Mouse (Mus musculus) lung, embryonic 16.5 days (tissue): Measurements from ENCODE around the gene Slc22a22. TPM values are rescaled to one million over a fixed set of nuclear protein-coding genes. Genes with fewer than 3 reads are reported as not detected.

ENCODE experiments used
- ATAC-seq: fragments of 200-750 bp; cut with Nextera tagmentation; 2 replicates; pipeline ENCODE4 v1.8.0; 2017; ENCODE audit warnings: low read depth, mild to moderate bottlenecking, moderate library complexity
- H3K27ac ChIP-seq: fragments of 300-500 bp; sonication (generic); 2 replicates; pipeline ENCODE4 v1.5.1; 2014; ENCODE audit warnings: mild to moderate bottlenecking, control low read depth, low read length
- H3K27me3 ChIP-seq: fragments of 300-500 bp; sonication (generic); 2 replicates; pipeline ENCODE4 v1.6.1; 2014; ENCODE audit warnings: low read depth, low read length, mixed read lengths; ENCODE audit not compliant: control insufficient read depth, insufficient read depth
- H3K36me3 ChIP-seq: fragments of 300-500 bp; sonication (generic); 2 replicates; pipeline ENCODE4 v1.6.1; 2014; ENCODE audit warnings: low read length; ENCODE audit not compliant: control insufficient read depth, insufficient read depth
- H3K4me1 ChIP-seq: fragments of 300-500 bp; sonication (generic); replicated peaks from 2 replicates; pipeline ENCODE4 v1.6.1; 2014; ENCODE audit warnings: low read length, mixed read lengths; ENCODE audit not compliant: control insufficient read depth, insufficient read depth
- H3K4me2 ChIP-seq: fragments of 300-500 bp; sonication (generic); 2 replicates; pipeline ENCODE4 v1.6.1; 2014; ENCODE audit warnings: low read depth, low read length, control low read depth
- H3K4me3 ChIP-seq: fragments of 300-500 bp; sonication (generic); 2 replicates; pipeline ENCODE4 v1.5.1; 2014; ENCODE audit warnings: mild to moderate bottlenecking, low read length, control low read depth
- H3K9ac ChIP-seq: fragments of 300-500 bp; sonication (generic); 2 replicates; pipeline ENCODE4 v1.6.1; 2014; ENCODE audit warnings: low read length, control low read depth
- H3K9me3 ChIP-seq: fragments of 300-500 bp; sonication (generic); 2 replicates; pipeline ENCODE4 v1.6.1; 2016; ENCODE audit warnings: low read length; ENCODE audit not compliant: control insufficient read depth
- WGBS: fragments of 180-500 bp; shearing (Covaris S2); extraction: QIAGEN DNeasy Blood & Tissue Kit; methylation state at CpG from one replicate; pipeline ENCODE4 v1.1.7; 2014; 5-methylcytosine and 5-hydroxymethylcytosine counted together
- polyA plus RNA-seq: library from polyadenylated mRNA; unstranded; fragments of >200 nt; fragmentation: Nextera tagmentation; extraction: Ambion mirVana; gene quantifications from 2 replicates; pipeline ENCODE4 v1.2.1, GENCODE M21; 2015

Slc22a22 gene
- polyA plus RNA-seq: not detected in 2 replicates

- H3K4me3 ChIP-seq: no peak within 1 kb of the TSS
- H3K36me3 ChIP-seq: no peaks in the 10 kb centered on the region
- no peaks in the 10 kb centered on the region for H3K9me3 ChIP-seq
- no peaks in the 10 kb centered on the region for H3K27me3 ChIP-seq
- no peak for ATAC-seq
- no peaks in the 10 kb centered on the region for H3K4me1 ChIP-seq
- no peak within 1 kb of the TSS for H3K9ac ChIP-seq
- H3K27ac ChIP-seq: no peak within 1 kb of the TSS
- WGBS: 33% methylated on average over 2 of the region's 2 CpGs
- no peak within 1 kb of the TSS for H3K4me2 ChIP-seq
These were observed at the start of gene Slc22a22 for GRCm38 (mm10) chr15:57477525-57477924. Slc22a22 (minus strand) TSS chr15:57477625.

GRCm38 (mm10) chr15:57523510-57524298 is 46.3 kb upstream of the Slc22a22 start:
- H3K4me2 ChIP-seq: no peak overlapping the region
- H3K36me3 ChIP-seq: no peaks in the 10 kb centered on the region
- no peak overlapping the region for H3K27ac ChIP-seq
- no peaks in the 10 kb centered on the region for H3K9me3 ChIP-seq
- no peak overlapping the region for H3K4me3 ChIP-seq
- WGBS: 72% methylated on average over 10 of the region's 10 CpGs
- H3K4me1 ChIP-seq: no peaks in the 10 kb centered on the region
- no peaks in the 10 kb centered on the region for H3K27me3 ChIP-seq
- H3K9ac ChIP-seq: no peak overlapping the region
- ATAC-seq: no peak

DNA sequence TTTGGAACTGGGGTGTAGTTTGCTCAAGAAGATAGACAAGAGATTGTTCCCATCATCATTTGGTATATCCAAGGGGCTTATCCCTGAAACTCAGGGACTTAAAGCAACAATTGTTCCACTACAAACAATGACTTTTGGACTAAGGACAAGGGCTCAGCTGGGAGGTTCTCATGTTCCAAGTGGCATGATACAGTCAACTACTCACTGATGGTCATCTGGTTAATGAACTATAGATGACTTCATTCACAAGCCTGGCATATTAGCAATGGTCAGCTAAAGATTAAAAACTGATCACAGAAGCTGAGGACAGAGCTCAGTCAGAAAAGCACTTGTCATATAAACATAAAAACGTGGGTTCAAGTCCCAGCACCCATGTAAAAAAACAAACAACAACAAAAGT is 44.7 kb upstream of the Slc22a22 start:
- Histone ChIP-seq H3K4me2 (no peak overlapping the region), H3K27me3 (no peaks in the 10 kb centered on the region), H3K9ac (no peak overlapping the region), H3K4me1 (no peaks in the 10 kb centered on the region), H3K27ac (no peak overlapping the region), H3K9me3 (no peaks in the 10 kb centered on the region), H3K36me3 (no peaks in the 10 kb centered on the region), H3K4me3 (no peak overlapping the region)
- 42% methylated on average over 1 of the region's 1 CpGs for WGBS
- no peak for ATAC-seq

DNA sequence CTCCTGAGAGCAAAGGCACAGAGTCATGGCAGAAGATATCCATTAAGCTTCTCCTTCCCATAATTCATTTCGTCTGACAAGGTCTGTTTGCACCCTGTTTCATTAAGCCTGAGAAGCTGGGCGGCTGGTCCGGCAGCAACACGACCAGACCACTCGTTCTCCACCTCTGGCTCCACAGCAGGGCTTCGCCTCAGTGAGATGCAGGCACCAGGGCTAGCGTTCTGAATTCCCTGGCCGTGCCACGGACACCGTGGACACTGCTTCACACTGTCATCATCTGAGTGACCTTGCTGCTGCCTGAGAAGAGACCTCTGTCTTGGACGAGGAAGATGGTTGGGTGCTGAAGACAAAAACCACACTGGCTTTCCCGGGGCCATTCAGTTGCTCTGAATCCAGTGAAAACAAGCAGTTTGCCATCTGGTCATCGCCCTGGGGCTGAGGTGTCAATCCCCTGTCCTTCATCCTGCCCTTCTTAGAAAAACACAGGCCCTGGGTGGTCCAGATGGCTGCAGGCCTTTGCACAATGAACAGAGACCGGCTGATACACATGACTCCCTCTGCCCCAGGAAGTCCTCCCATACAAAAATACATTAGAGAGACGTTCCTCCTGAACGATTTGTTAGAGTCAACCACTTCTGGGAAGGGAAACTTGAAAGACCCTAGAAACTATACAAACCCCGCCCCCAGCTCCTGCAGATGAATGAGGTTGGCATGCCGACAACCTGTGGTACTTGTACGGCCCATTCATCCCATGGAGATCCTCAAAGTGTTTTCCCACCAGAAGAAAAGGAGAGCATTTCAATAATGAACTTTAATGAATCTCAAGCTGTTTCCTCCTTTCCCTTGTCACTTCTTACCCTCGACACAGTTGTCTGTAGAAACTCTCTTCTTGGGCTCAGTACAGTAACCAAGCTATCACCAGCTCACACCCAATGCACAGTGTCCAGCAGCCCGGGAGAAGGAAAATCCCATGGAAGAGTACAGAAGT is 32.1 kb upstream of the Slc22a22 start:
- Histone ChIP-seq H3K4me3 (no peak overlapping the region), H3K9ac (no peak overlapping the region), H3K4me1 (peaks cover 7% of the 10 kb centered on the region), H3K27me3 (no peaks in the 10 kb centered on the region), H3K4me2 (no peak overlapping the region), H3K27ac (no peak overlapping the region), H3K9me3 (no peaks in the 10 kb centered on the region), H3K36me3 (no peaks in the 10 kb centered on the region)
- 24% methylated on average over 21 of the region's 21 CpGs for WGBS
- peak; percentile 73 for ATAC-seq

- Histone ChIP-seq H3K9me3 (no peaks in the 10 kb centered on the region), H3K4me1 (peaks cover 10% of the 10 kb centered on the region), H3K4me3 (no peak overlapping the region), H3K36me3 (no peaks in the 10 kb centered on the region), H3K27me3 (no peaks in the 10 kb centered on the region), H3K9ac (no peak overlapping the region), H3K27ac (no peak overlapping the region), H3K4me2 (no peak overlapping the region)
- 46% methylated on average over 11 of the region's 11 CpGs for WGBS
- ATAC-seq: peak; percentile 73
These were observed 31.1 kb upstream of the Slc22a22 start for GRCm38 (mm10) chr15:57508242-57509184.

DNA sequence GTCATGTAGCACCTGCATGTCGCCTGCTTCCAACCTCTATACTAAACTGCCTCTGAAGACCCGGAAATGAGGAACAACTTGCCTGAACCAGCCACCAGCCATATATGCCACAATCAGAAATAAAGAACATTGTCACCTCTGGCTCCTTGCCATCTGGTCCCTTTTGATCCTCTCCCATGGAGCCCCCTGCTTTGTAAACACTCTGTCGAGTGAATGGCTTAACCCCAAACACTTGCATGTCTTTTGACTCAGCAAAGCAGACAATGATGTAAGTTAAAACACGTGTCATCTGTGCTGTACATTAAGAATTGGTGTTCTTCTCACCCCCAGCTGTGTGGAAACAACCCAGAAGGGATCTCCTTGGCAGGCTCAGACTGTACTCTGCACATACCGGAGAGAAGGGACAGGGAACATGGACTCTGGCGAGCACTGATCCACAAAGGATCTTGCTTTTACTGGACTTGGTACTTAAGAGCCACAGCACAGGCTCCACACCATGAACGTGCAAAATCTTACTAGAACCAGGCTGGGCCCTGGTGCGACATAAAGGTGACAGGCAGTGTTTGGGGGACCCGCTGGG is 26.8 kb upstream of the Slc22a22 start:
- H3K27me3 ChIP-seq: no peaks in the 10 kb centered on the region
- no peak overlapping the region for H3K9ac ChIP-seq
- peak; percentile 74 for ATAC-seq
- H3K36me3 ChIP-seq: no peaks in the 10 kb centered on the region
- WGBS: 27% methylated on average over 9 of the region's 9 CpGs
- no peak overlapping the region for H3K27ac ChIP-seq
- H3K4me2 ChIP-seq: no peak overlapping the region
- H3K4me1 ChIP-seq: peaks cover 7% of the 10 kb centered on the region
- H3K4me3 ChIP-seq: no peak overlapping the region
- H3K9me3 ChIP-seq: no peaks in the 10 kb centered on the region

GRCm38 (mm10) chr15:57503656-57504055 is 26.2 kb upstream of the Slc22a22 start:
- no peaks in the 10 kb centered on the region for H3K27me3 ChIP-seq
- H3K9ac ChIP-seq: no peak overlapping the region
- H3K4me2 ChIP-seq: no peak overlapping the region
- H3K4me3 ChIP-seq: no peak overlapping the region
- ATAC-seq: no peak
- peaks cover 5% of the 10 kb centered on the region for H3K4me1 ChIP-seq
- 59% methylated on average over 3 of the region's 3 CpGs for WGBS
- no peak overlapping the region for H3K27ac ChIP-seq
- H3K9me3 ChIP-seq: no peaks in the 10 kb centered on the region
- H3K36me3 ChIP-seq: no peaks in the 10 kb centered on the region

GRCm38 (mm10) chr15:57501559-57501958 is 24.1 kb upstream of the Slc22a22 start:
- no peak overlapping the region for H3K4me3 ChIP-seq
- H3K9me3 ChIP-seq: no peaks in the 10 kb centered on the region
- H3K4me1 ChIP-seq: peaks cover 5% of the 10 kb centered on the region
- no peak overlapping the region for H3K9ac ChIP-seq
- H3K36me3 ChIP-seq: no peaks in the 10 kb centered on the region
- ATAC-seq: no peak
- no peak overlapping the region for H3K4me2 ChIP-seq
- no peaks in the 10 kb centered on the region for H3K27me3 ChIP-seq
- H3K27ac ChIP-seq: no peak overlapping the region
